ENCODE assay signal across 9 mouse cellular contexts in genomic region chr12:101818608-101819370, GRCm38 (mm10). TPM values are rescaled to one million over a fixed set of nuclear protein-coding genes. Genes with fewer than 3 reads are reported as not detected.
DNase-seq lines count a peak whose midpoint lies in the region; ATAC-seq and TF ChIP-seq lines count a peak whose summit lies in the region.
"Had no signal": no experiment of that assay in that cellular context is flagged by ENCODE, and none has a peak within 500 bp of the region (broad histone marks: within the 10 kb centered on the region; RNA-seq: fewer than 3 reads in every experiment).

Fbln5 (minus strand) TSS chr12:101819055.

- H3K36me3 ChIP-seq in intestine, postnatal 0 days (ENCODE audit: control insufficient read depth, insufficient read depth): no peaks in the 10 kb centered on the region
- H3K36me3 ChIP-seq in liver, embryonic 14.5 days (replicated peaks; ENCODE audit: control insufficient read depth, insufficient read depth, low read depth): no peaks in the 10 kb centered on the region
- H3K36me3 ChIP-seq in neural tube, embryonic 11.5 days (ENCODE audit: control insufficient read depth, insufficient read depth, low read length): no peaks in the 10 kb centered on the region

- peak within 1 kb of the TSS; percentile 13; the same call in 1 of the 2 replicates for H3K9ac ChIP-seq in intestine, postnatal 0 days (ENCODE audit: low read depth, low read length)
- no peak within 1 kb of the TSS for H3K9ac ChIP-seq in liver, embryonic 14.5 days (replicated peaks)
- H3K9ac ChIP-seq in neural tube, embryonic 11.5 days (ENCODE audit: low read length): peak within 1 kb of the TSS; percentile 44

- H3K9me3 ChIP-seq in intestine, postnatal 0 days (ENCODE audit: control insufficient read depth): no peaks in the 10 kb centered on the region
- H3K9me3 ChIP-seq in liver, embryonic 14.5 days (ENCODE audit: control insufficient read depth, low read length): no peaks in the 10 kb centered on the region
- no peaks in the 10 kb centered on the region for H3K9me3 ChIP-seq in neural tube, embryonic 11.5 days (ENCODE audit: control insufficient read depth, low read length)

- TF ChIP-seq CTCF in intestine, postnatal 0 days (IDR thresholded peaks at IDR 0.05; ENCODE audit: low read depth): no peak
- TF ChIP-seq CTCF in liver, embryonic 14.5 days (IDR thresholded peaks at IDR 0.05; ENCODE audit: low read depth): no peak

- peak within 1 kb of the TSS; percentile 88 for H3K4me2 ChIP-seq in intestine, postnatal 0 days (replicated peaks; ENCODE audit: low read depth)
- H3K4me2 ChIP-seq in liver, embryonic 14.5 days (ENCODE audit: low read depth): peak within 1 kb of the TSS; percentile 64
- peak within 1 kb of the TSS; percentile 97 for H3K4me2 ChIP-seq in neural tube, embryonic 11.5 days (ENCODE audit: low read depth)

- TF ChIP-seq EP300 in liver, embryonic 14.5 days (IDR thresholded peaks at IDR 0.05; ENCODE audit: low read depth): no peak

- peak within 1 kb of the TSS; percentile 29 for H3K27ac ChIP-seq in intestine, postnatal 0 days (ENCODE audit: low read depth, low read length)
- H3K27ac ChIP-seq in liver, embryonic 14.5 days: no peak within 1 kb of the TSS
- no peak within 1 kb of the TSS for H3K27ac ChIP-seq in neural tube, embryonic 11.5 days (ENCODE audit: low read depth, low read length)

- peak within 1 kb of the TSS; percentile 44 for H3K4me3 ChIP-seq in intestine, postnatal 0 days (ENCODE audit: low read depth, low read length)
- H3K4me3 ChIP-seq in liver, embryonic 14.5 days (ENCODE audit: insufficient read depth in 1 of 2, low read depth in 2 of 2, low read length in 2 of 2): peak within 1 kb of the TSS; percentile 36 to 46
- H3K4me3 ChIP-seq in neural tube, embryonic 11.5 days (ENCODE audit: low read depth, low read length): peak within 1 kb of the TSS; percentile 43

- 0 out of 2 replicates have a peak, but pooled peaks cover 4% of the 10 kb centered on the region for H3K27me3 ChIP-seq in intestine, postnatal 0 days (replicated peaks; ENCODE audit: control insufficient read depth, insufficient read depth, low read length)
- H3K27me3 ChIP-seq in liver, embryonic 14.5 days (ENCODE audit: control insufficient read depth, insufficient read depth, low read length): peaks cover 10% of the 10 kb centered on the region
- H3K27me3 ChIP-seq in neural tube, embryonic 11.5 days (ENCODE audit: control insufficient read depth, insufficient read depth, low read length): 0 out of 2 replicates have a peak, but pooled peaks cover 6% of the 10 kb centered on the region

- 0 out of 2 replicates have a peak, but pooled peaks cover 12% of the 10 kb centered on the region for H3K4me1 ChIP-seq in intestine, postnatal 0 days (replicated peaks; ENCODE audit: control insufficient read depth, insufficient read depth, low read length)
- H3K4me1 ChIP-seq in liver, embryonic 14.5 days (replicated peaks; ENCODE audit: control insufficient read depth in 2 of 2, insufficient read depth in 2 of 2, low read length in 1 of 2): peaks cover 0 to 3% of the 10 kb centered on the region in 2 experiments; a peak in 2 of 4 replicates
- no peaks in the 10 kb centered on the region for H3K4me1 ChIP-seq in neural tube, embryonic 11.5 days (ENCODE audit: control insufficient read depth, insufficient read depth, low read length)

- DNase-seq in frontal cortex, postnatal 36 days (ENCODE audit: low spot score in 2 of 2): peak; percentile 15 to 23
- DNase-seq in frontal cortex, postnatal 25 days (ENCODE audit: low spot score in 2 of 2): no peak
- DNase-seq in embryo, embryonic 11 days: peak; percentile 77
- DNase-seq in heart, adult 18-20 months: peak; percentile 77 to 78
- DNase-seq in liver, embryonic 14.5 days (ENCODE audit: low read depth in 3 of 3, low spot score in 3 of 3): no peak
- peak; percentile 60 for DNase-seq in neural tube, embryonic 11.5 days (ENCODE audit: low spot score)
- peak; percentile 38 for DNase-seq in thymus, postnatal 4 days

- ATAC-seq in intestine, postnatal 0 days: 0 out of 2 replicates have a peak, but pooled peaks have one; percentile 33
- no peak for ATAC-seq in liver, embryonic 14.5 days (ENCODE audit: insufficient read depth)
- ATAC-seq in neural tube, embryonic 11.5 days (ENCODE audit: insufficient read depth, low FRiP score, low TSS enrichment): peak; percentile 68

- WGBS in intestine, postnatal 0 days: 1% methylated on average over 46 of the region's 46 CpGs
- WGBS in liver, embryonic 14.5 days (ENCODE audit: insufficient replicate concordance): 2% methylated on average over 46 of the region's 46 CpGs
- under 1% methylated on average over 45 of the region's 46 CpGs for WGBS in neural tube, embryonic 11.5 days

RNA-seq across cellular contexts. Expression of gene Fbln5, which starts in this region (rescaled TPM):
- 10 to 100 TPM; 20.8 to 23.1 TPM for total RNA-seq in heart, adult 18-20 months (2021)
- polyA plus RNA-seq in intestine, postnatal 0 days (2015; fragmentation: Nextera tagmentation; extraction: Ambion mirVana): 38.1 and 39.0 TPM in 2 replicates
- polyA plus RNA-seq in liver, embryonic 14.5 days (2012; rRNA removed): 1.9 and 2.2 TPM in 2 replicates
- polyA plus RNA-seq in liver, embryonic 14.5 days (2014; fragmentation: Nextera tagmentation; extraction: Ambion mirVana): 3.8 and 4.0 TPM in 2 replicates
- polyA plus RNA-seq in neural tube, embryonic 11.5 days (2014; fragmentation: Nextera tagmentation; extraction: Ambion mirVana): 5.4 and 7.1 TPM in 2 replicates
- total RNA-seq: MEL had no signal

Comparison
In these comparisons a context has a peak if more than half of its experiments do, and no peak if none do; other contexts are left out.
1. DNase-seq: peak in frontal cortex, postnatal 36 days (2 of 2), embryo, embryonic 11 days (single experiment), heart, adult 18-20 months (2 of 2), neural tube, embryonic 11.5 days (single experiment) and thymus, postnatal 4 days (single experiment); none in frontal cortex, postnatal 25 days (0 of 2) and liver, embryonic 14.5 days (0 of 3).
2. Peak in every context shown above with its lines, with median percentiles within 50 percentile points of each other: H3K4me2 ChIP-seq and H3K4me3 ChIP-seq.